In genomic region chr9:114656701-114657100, GRCm38 (mm10) we compare ENCODE assay signal across 28 mouse cellular contexts. TPM values are rescaled to one million over a fixed set of nuclear protein-coding genes. Genes with fewer than 3 reads are reported as not detected.
DNase-seq lines count a peak whose midpoint lies in the region; ATAC-seq and TF ChIP-seq lines count a peak whose summit lies in the region.
"Had no signal": no experiment of that assay in that cellular context is flagged by ENCODE, and none has a peak within 500 bp of the region (broad histone marks: within the 10 kb centered on the region; RNA-seq: fewer than 3 reads in every experiment).

No protein-coding gene starts in this region.

- TF ChIP-seq POLR2A in MEL (IDR thresholded peaks at IDR 0.05; ENCODE audit: control insufficient read depth in 1 of 2, insufficient read depth in 1 of 2, low read depth in 1 of 2, low read length in 2 of 2, poor library complexity in 1 of 2), result no peak

- no peaks in the 10 kb centered on the region for H3K79me2 ChIP-seq in MEL (ENCODE audit: control insufficient read depth, insufficient read depth, low read length, poor library complexity)

- no peak overlapping the region for H3K9ac ChIP-seq in MEL (ENCODE audit: control insufficient read depth, low read depth, low read length, poor library complexity, severe bottlenecking)
- H3K9ac ChIP-seq: embryonic facial prominence, embryonic 13.5 days; embryonic facial prominence, embryonic 15.5 days; forebrain, embryonic 12.5 days had no signal

- H3K9me3 ChIP-seq in MEL (replicated peaks; ENCODE audit: insufficient read depth, low read length), result no peaks in the 10 kb centered on the region
- H3K9me3 ChIP-seq: embryonic facial prominence, embryonic 13.5 days; embryonic facial prominence, embryonic 15.5 days; forebrain, embryonic 12.5 days had no signal

- H3K4me1 ChIP-seq in MEL (ENCODE audit: control insufficient read depth in 1 of 2, insufficient read depth in 2 of 2, low read length in 2 of 2), result peaks cover 0 to 9% of the 10 kb centered on the region in 2 experiments; a peak in 2 of 4 replicates
- H3K4me1 ChIP-seq: embryonic facial prominence, embryonic 15.5 days; forebrain, embryonic 10.5 days had no signal

- peak; percentile 49 to 78 for TF ChIP-seq EP300 in MEL (IDR thresholded peaks at IDR 0.05; ENCODE audit: low read depth in 1 of 2, low read length in 2 of 2)

- H3K4me3 ChIP-seq in MEL (ENCODE audit: control insufficient read depth in 1 of 2, insufficient read depth in 1 of 2, low read depth in 2 of 2, low read length in 2 of 2), result no peak overlapping the region
- H3K4me3 ChIP-seq: embryonic facial prominence, embryonic 13.5 days; embryonic facial prominence, embryonic 15.5 days; erythroblast, embryonic 14.5 days; forebrain, embryonic 10.5 days; forebrain, embryonic 12.5 days had no signal

- H3K36me3 ChIP-seq in MEL (ENCODE audit: control insufficient read depth in 1 of 2, insufficient read depth in 2 of 2, low read length in 2 of 2), result peaks cover 0 to 5% of the 10 kb centered on the region in 2 experiments; a peak in 2 of 4 replicates
- H3K36me3 ChIP-seq: embryonic facial prominence, embryonic 13.5 days; embryonic facial prominence, embryonic 15.5 days; forebrain, embryonic 10.5 days; forebrain, embryonic 12.5 days; G1E had no signal

- TF ChIP-seq CTCF in MEL (IDR thresholded peaks at IDR 0.05 in 2 of 3, conservative IDR thresholded peaks at IDR 0.05 in 1 of 3; ENCODE audit: control insufficient read depth in 1 of 3, insufficient read depth in 1 of 3, low read depth in 2 of 3, low read length in 3 of 3, poor library complexity in 1 of 3, severe bottlenecking in 1 of 3), result no peak

- peak; percentile 60 for DNase-seq in MEL (ENCODE audit: low read depth, low spot score)
- DNase-seq in thymus, postnatal 14 days, result no peak
- DNase-seq in layer of hippocampus, adult 11-12 months (ENCODE audit: low spot score), result no peak
- DNase-seq in urinary bladder, adult 18-20 months (ENCODE audit: low spot score in 2 of 2), result no peak
- DNase-seq: adrenal gland, adult 8-10 months; adrenal gland, postnatal 14 days; adrenal gland, postnatal 36 days; B cell, adult 2 months; cerebellum, adult 11-12 months; cerebellum, adult 2 months; cerebellum, adult 9-10 months; cerebellum, postnatal 10 days; cerebellum, postnatal 25 days; embryo, embryonic 11 days had no signal

- no peak for TF ChIP-seq RAD21 in MEL (IDR thresholded peaks at IDR 0.05; ENCODE audit: low read depth, low read length)

- no peaks in the 10 kb centered on the region for H3K27me3 ChIP-seq in MEL (ENCODE audit: control insufficient read depth in 1 of 2, insufficient read depth in 2 of 2, low read length in 2 of 2)
- H3K27me3 ChIP-seq: CH12.LX; embryonic facial prominence, embryonic 13.5 days; embryonic facial prominence, embryonic 15.5 days; forebrain, embryonic 12.5 days had no signal

- H3K27ac ChIP-seq in MEL (ENCODE audit: control insufficient read depth, low read depth, low read length), result no peak overlapping the region
- H3K27ac ChIP-seq: embryonic facial prominence, embryonic 13.5 days; embryonic facial prominence, embryonic 15.5 days; forebrain, embryonic 10.5 days; forebrain, embryonic 12.5 days had no signal

- ATAC-seq in common myeloid progenitor, adult 5-6 weeks (replicated peaks; ENCODE audit: low read depth, poor library complexity, severe bottlenecking), result 0 out of 2 replicates have a peak, but pooled peaks have one; percentile 39
- ATAC-seq in megakaryocyte, adult 5-6 weeks (ENCODE audit: poor library complexity, severe bottlenecking), result peak; percentile 40; the same call in 1 of the 2 replicates
- ATAC-seq: activated CD4-positive, CD25-positive, alpha-beta regulatory T cell, adult 4 months; CD4-positive, CD25-positive, alpha-beta regulatory T cell, adult 4 months; forebrain, embryonic 14.5 days; forebrain, embryonic 16.5 days; Patski had no signal

TF ChIP-seq in MEL, 35 proteins besides CTCF, POLR2A, EP300 and RAD21:
- TF ChIP-seq TCF12 (IDR thresholded peaks at IDR 0.05; ENCODE audit: low read depth, low read length) (peak; percentile 47; the same call in 1 of the 2 replicates), RCOR1 (IDR thresholded peaks at IDR 0.05; ENCODE audit: low read depth, low read length) (peak; percentile 55; the same call in 1 of the 2 replicates), KAT2A (conservative IDR thresholded peaks at IDR 0.05; ENCODE audit: low read depth, low read length) (no peak), ELF1 (IDR thresholded peaks at IDR 0.05; ENCODE audit: low read depth, low read length) (peak; percentile 29; the same call in 1 of the 2 replicates), JUND (IDR thresholded peaks at IDR 0.05; ENCODE audit: low read depth, low read length) (no peak), GATA1 (IDR thresholded peaks at IDR 0.05; ENCODE audit: low read depth, low read length) (peak; percentile 88), BHLHE40 (IDR thresholded peaks at IDR 0.05; ENCODE audit: borderline replicate concordance, low read depth, low read length) (no peak), MYC (IDR thresholded peaks at IDR 0.05; ENCODE audit: low read depth, low read length) (no peak), E2F4 (IDR thresholded peaks at IDR 0.05; ENCODE audit: borderline replicate concordance, low read depth, low read length) (no peak), MYB (IDR thresholded peaks at IDR 0.05; ENCODE audit: low read depth, low read length) (no peak), MXI1 (IDR thresholded peaks at IDR 0.05; ENCODE audit: low read depth, low read length) (no peak), ZNF384 (IDR thresholded peaks at IDR 0.05; ENCODE audit: low read depth, low read length) (peak; percentile 93), ZKSCAN1 (IDR thresholded peaks at IDR 0.05; ENCODE audit: low read depth, low read length) (no peak), ETS1 (IDR thresholded peaks at IDR 0.05; ENCODE audit: low read depth, low read length) (no peak), NELFE (IDR thresholded peaks at IDR 0.05; ENCODE audit: low read depth, low read length) (no peak), SMC3 (IDR thresholded peaks at IDR 0.05; ENCODE audit: low read depth, low read length) (no peak), MEF2A (IDR thresholded peaks at IDR 0.05; ENCODE audit: extremely low read depth, insufficient replicate concordance, low read depth, low read length, poor library complexity, severe bottlenecking) (no peak), GABPA (IDR thresholded peaks at IDR 0.05; ENCODE audit: low read depth, low read length) (no peak), SIN3A (IDR thresholded peaks at IDR 0.05; ENCODE audit: low read length) (no peak)

RNA-seq across cellular contexts. Expression of gene Cnot10, which starts 16.7 kb away (rescaled TPM):
- total RNA-seq in MEL (2012; rRNA removed), result 42.4 and 43.3 TPM in 2 replicates
- polyA plus RNA-seq in MEL (2012; ENCODE audit: insufficient read depth in 1 of 2, insufficient read length in 2 of 2, low read depth in 1 of 2, low replicate concordance in 2 of 2, missing spikeins in 1 of 2), result 100 to 1,000 TPM in 1 of 2 experiments, 10 to 100 TPM in 1; 46.9 to 143 TPM
- total RNA-seq in common myeloid progenitor, adult 5-6 weeks (2017), result 43.4 and 57.1 TPM in 2 replicates
- total RNA-seq in megakaryocyte, adult 5-6 weeks (2015), result 14.3 and 14.7 TPM in 2 replicates
- total RNA-seq in megakaryocyte, adult 5-6 weeks (2017), result 26.8 and 33.3 TPM in 2 replicates

RNA-seq across cellular contexts. Expression of gene Dync1li1, which starts 31.9 kb away (rescaled TPM):
- total RNA-seq in MEL (2012; rRNA removed), result 35.2 TPM in 2 replicates
- 10 to 100 TPM in 1 of 2 experiments, not detected in 1; 40.0 TPM for polyA plus RNA-seq in MEL (2012; ENCODE audit: insufficient read depth in 1 of 2, insufficient read length in 2 of 2, low read depth in 1 of 2, low replicate concordance in 2 of 2, missing spikeins in 1 of 2)
- 35.9 and 44.7 TPM in 2 replicates for total RNA-seq in common myeloid progenitor, adult 5-6 weeks (2017)
- 35.5 and 39.5 TPM in 2 replicates for total RNA-seq in megakaryocyte, adult 5-6 weeks (2015)
- total RNA-seq in megakaryocyte, adult 5-6 weeks (2017), result 59.1 and 60.7 TPM in 2 replicates
